Mouse (Mus musculus): ENCODE measurements around the gene 4930412O13Rik. TPM values are rescaled to one million over a fixed set of nuclear protein-coding genes. Genes with fewer than 3 reads are reported as not detected.

Gene 4930412O13Rik
- polyA plus RNA-seq, 1 experiment from 2014 or later, result 0.10 TPM

- peak overlapping the region; percentile 99 for H3K4me2 ChIP-seq
- H3K27me3 ChIP-seq, result peaks cover 73% of the 10 kb centered on the region
- peaks cover 71% of the 10 kb centered on the region for H3K4me1 ChIP-seq (replicated peaks)
- WGBS, result 2% methylated on average over 13 of the region's 13 CpGs
- H3K9me3 ChIP-seq (replicated peaks), result no peaks in the 10 kb centered on the region
- H3K36me3 ChIP-seq, result no peaks in the 10 kb centered on the region
- 0 out of 2 replicates have a peak overlapping the region, but pooled peaks have one; percentile 41 for H3K9ac ChIP-seq
- peak overlapping the region; percentile 33; the same call in 1 of the 2 replicates for H3K27ac ChIP-seq
- H3K4me3 ChIP-seq, result peak overlapping the region; percentile 43
- ATAC-seq (replicated peaks; ENCODE audit: insufficient number of reproducible peaks, insufficient read depth, low FRiP score, low read depth), result no peak
Measured at GRCm38 (mm10) chr2:9881611-9882023, 565 bp downstream of the 4930412O13Rik start.

GRCm38 (mm10) chr2:9882371-9882925, 1.4 kb downstream of the 4930412O13Rik start:
- Histone ChIP-seq H3K27me3 (peaks cover 77% of the 10 kb centered on the region), H3K4me3 (peak overlapping the region; percentile 43), H3K9ac (no peak overlapping the region), H3K4me1 (replicated peaks) (peaks cover 64% of the 10 kb centered on the region), H3K4me2 (peak overlapping the region; percentile 99), H3K9me3 (replicated peaks) (no peaks in the 10 kb centered on the region), H3K36me3 (no peaks in the 10 kb centered on the region), H3K27ac (no peak overlapping the region)
- WGBS, result under 1% methylated on average over 39 of the region's 39 CpGs
- ATAC-seq (replicated peaks; ENCODE audit: insufficient number of reproducible peaks, insufficient read depth, low FRiP score, low read depth), result no peak

GRCm38 (mm10) chr2:9882926-9883802, 2.1 kb downstream of the 4930412O13Rik start:
- H3K27ac ChIP-seq, result no peak overlapping the region
- peaks cover 57% of the 10 kb centered on the region for H3K4me1 ChIP-seq (replicated peaks)
- H3K9ac ChIP-seq, result no peak overlapping the region
- peaks cover 84% of the 10 kb centered on the region for H3K27me3 ChIP-seq
- H3K36me3 ChIP-seq, result no peaks in the 10 kb centered on the region
- 1% methylated on average over 43 of the region's 43 CpGs for WGBS
- peak overlapping the region; percentile 99 for H3K4me2 ChIP-seq
- no peak for ATAC-seq (replicated peaks; ENCODE audit: insufficient number of reproducible peaks, insufficient read depth, low FRiP score, low read depth)
- peak overlapping the region; percentile 43 for H3K4me3 ChIP-seq
- H3K9me3 ChIP-seq (replicated peaks), result no peaks in the 10 kb centered on the region

- no peaks in the 10 kb centered on the region for H3K36me3 ChIP-seq
- peaks cover 54% of the 10 kb centered on the region for H3K4me1 ChIP-seq (replicated peaks)
- WGBS, result 4% methylated on average over 27 of the region's 27 CpGs
- H3K9ac ChIP-seq, result no peak overlapping the region
- H3K4me3 ChIP-seq, result peak overlapping the region; percentile 43
- H3K27me3 ChIP-seq, result peaks cover 90% of the 10 kb centered on the region
- H3K4me2 ChIP-seq, result peak overlapping the region; percentile 99
- H3K9me3 ChIP-seq (replicated peaks), result no peaks in the 10 kb centered on the region
- no peak overlapping the region for H3K27ac ChIP-seq
- ATAC-seq (replicated peaks; ENCODE audit: insufficient number of reproducible peaks, insufficient read depth, low FRiP score, low read depth), result no peak
Measured at GRCm38 (mm10) chr2:9883803-9884532, 2.9 kb downstream of the 4930412O13Rik start.

- Histone ChIP-seq H3K4me3 (peak overlapping the region; percentile 43), H3K9me3 (replicated peaks) (no peaks in the 10 kb centered on the region), H3K36me3 (no peaks in the 10 kb centered on the region), H3K27ac (no peak overlapping the region), H3K4me1 (replicated peaks) (peaks cover 56% of the 10 kb centered on the region), H3K27me3 (peaks cover 97% of the 10 kb centered on the region), H3K9ac (no peak overlapping the region), H3K4me2 (peak overlapping the region; percentile 99)
- 10% methylated on average over 15 of the region's 15 CpGs for WGBS
- ATAC-seq (replicated peaks; ENCODE audit: insufficient number of reproducible peaks, insufficient read depth, low FRiP score, low read depth), result no peak
Measured at GRCm38 (mm10) chr2:9884533-9885216, 3.6 kb downstream of the 4930412O13Rik start.

- H3K4me2 ChIP-seq, result no peak overlapping the region
- WGBS, result 15% methylated on average over 14 of the region's 14 CpGs
- ATAC-seq (replicated peaks; ENCODE audit: insufficient number of reproducible peaks, insufficient read depth, low FRiP score, low read depth), result no peak
- no peak overlapping the region for H3K27ac ChIP-seq
- no peaks in the 10 kb centered on the region for H3K9me3 ChIP-seq (replicated peaks)
- H3K36me3 ChIP-seq, result no peaks in the 10 kb centered on the region
- peaks cover 53% of the 10 kb centered on the region for H3K4me1 ChIP-seq (replicated peaks)
- H3K4me3 ChIP-seq, result no peak overlapping the region
- H3K9ac ChIP-seq, result no peak overlapping the region
- peaks cover 97% of the 10 kb centered on the region for H3K27me3 ChIP-seq
Measured at GRCm38 (mm10) chr2:9885217-9885770, 4.2 kb downstream of the 4930412O13Rik start.

- Histone ChIP-seq H3K36me3 (no peaks in the 10 kb centered on the region), H3K27ac (no peak overlapping the region), H3K4me3 (no peak overlapping the region), H3K9me3 (replicated peaks) (no peaks in the 10 kb centered on the region), H3K4me1 (replicated peaks) (peaks cover 46% of the 10 kb centered on the region), H3K27me3 (peaks cover 97% of the 10 kb centered on the region), H3K9ac (no peak overlapping the region), H3K4me2 (no peak overlapping the region)
- ATAC-seq (replicated peaks; ENCODE audit: insufficient number of reproducible peaks, insufficient read depth, low FRiP score, low read depth), result no peak
- 40% methylated on average over 3 of the region's 3 CpGs for WGBS
Measured at GRCm38 (mm10) chr2:9886031-9886430, 5.0 kb downstream of the 4930412O13Rik start.

GRCm38 (mm10) chr2:9886921-9887610, 6.0 kb downstream of the 4930412O13Rik start:
- WGBS, result 8% methylated on average over 7 of the region's 7 CpGs
- Histone ChIP-seq H3K4me1 (replicated peaks) (peaks cover 36% of the 10 kb centered on the region), H3K36me3 (no peaks in the 10 kb centered on the region), H3K27ac (no peak overlapping the region), H3K9ac (no peak overlapping the region), H3K4me3 (no peak overlapping the region), H3K4me2 (no peak overlapping the region), H3K27me3 (peaks cover 93% of the 10 kb centered on the region), H3K9me3 (replicated peaks) (no peaks in the 10 kb centered on the region)
- ATAC-seq (replicated peaks; ENCODE audit: insufficient number of reproducible peaks, insufficient read depth, low FRiP score, low read depth), result no peak

- Histone ChIP-seq H3K9ac (no peak overlapping the region), H3K27ac (no peak overlapping the region), H3K9me3 (replicated peaks) (no peaks in the 10 kb centered on the region), H3K4me1 (replicated peaks) (peaks cover 30% of the 10 kb centered on the region), H3K4me2 (no peak overlapping the region), H3K4me3 (no peak overlapping the region), H3K27me3 (peaks cover 93% of the 10 kb centered on the region), H3K36me3 (no peaks in the 10 kb centered on the region)
- WGBS, result 3% methylated on average over 7 of the region's 7 CpGs
- ATAC-seq (replicated peaks; ENCODE audit: insufficient number of reproducible peaks, insufficient read depth, low FRiP score, low read depth), result no peak
Measured at GRCm38 (mm10) chr2:9887636-9888035, 6.6 kb downstream of the 4930412O13Rik start.

- WGBS, result under 1% methylated on average over 30 of the region's 30 CpGs
- Histone ChIP-seq H3K4me1 (replicated peaks) (peaks cover 16% of the 10 kb centered on the region), H3K36me3 (no peaks in the 10 kb centered on the region), H3K4me2 (peak within 1 kb of the TSS; percentile 68), H3K9ac (no peak within 1 kb of the TSS), H3K27me3 (peaks cover 93% of the 10 kb centered on the region), H3K27ac (no peak within 1 kb of the TSS), H3K9me3 (replicated peaks) (no peaks in the 10 kb centered on the region), H3K4me3 (peak within 1 kb of the TSS; percentile 38)
- ATAC-seq (replicated peaks; ENCODE audit: insufficient number of reproducible peaks, insufficient read depth, low FRiP score, low read depth), result peak; percentile 70; the same call in 1 of the 2 replicates
Measured at GRCm38 (mm10) chr2:9888913-9889650, 8.0 kb downstream of the 4930412O13Rik start, which contains the start of gene 9230102O04Rik. Gene 9230102O04Rik (minus strand): TSS chr2:9889540.
